Mouse (Mus musculus): ENCODE results near the gene Icam2.
"Not testable (repeated sequence)": the region's sequence is repeated elsewhere in the genome, so short reads cannot be mapped to it uniquely, and the experiment has no call there.

Gene Icam2

DNA sequence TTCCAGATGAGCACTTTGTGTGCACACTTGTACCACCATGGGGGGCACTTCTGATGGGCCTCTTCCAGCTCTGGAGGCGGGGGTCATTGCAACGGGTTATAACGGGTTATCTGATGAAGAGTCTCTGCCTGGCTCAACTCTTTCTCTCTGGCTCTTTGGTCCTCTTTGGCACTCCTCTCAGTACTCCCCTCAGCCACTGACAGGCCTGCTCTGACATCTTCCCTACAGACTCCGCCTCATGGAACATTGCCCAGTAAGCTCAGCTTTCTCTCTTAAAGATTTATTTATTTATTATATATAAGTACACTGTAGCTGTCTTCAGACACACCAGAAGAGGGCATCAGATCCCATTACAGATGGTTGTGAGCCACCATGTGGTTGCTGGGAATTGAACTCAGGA lies 48.6 kb downstream of the Icam2 start:
- DNase-seq: not testable (repeated sequence)

DNA sequence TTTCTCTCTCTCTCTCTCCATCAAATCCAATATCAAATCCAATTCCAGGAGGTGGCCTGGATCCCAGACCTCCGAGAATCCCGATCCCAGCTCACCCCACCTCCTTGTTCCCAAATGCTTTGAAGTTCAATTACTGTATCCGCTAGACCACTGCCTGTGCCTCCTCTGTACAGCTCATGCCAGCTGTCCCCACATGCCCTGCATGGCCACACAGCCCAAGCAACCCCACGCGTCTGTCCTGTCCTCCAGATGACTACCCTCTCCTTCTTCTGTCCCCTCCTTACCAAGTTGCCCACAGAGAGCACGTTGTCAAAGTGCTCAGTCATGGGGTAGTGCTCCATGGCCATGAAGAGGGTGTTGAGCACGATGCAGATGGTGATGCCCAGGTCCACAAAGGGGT lies 49.0 kb downstream of the Icam2 start:
- DNase-seq: no peak

DNA sequence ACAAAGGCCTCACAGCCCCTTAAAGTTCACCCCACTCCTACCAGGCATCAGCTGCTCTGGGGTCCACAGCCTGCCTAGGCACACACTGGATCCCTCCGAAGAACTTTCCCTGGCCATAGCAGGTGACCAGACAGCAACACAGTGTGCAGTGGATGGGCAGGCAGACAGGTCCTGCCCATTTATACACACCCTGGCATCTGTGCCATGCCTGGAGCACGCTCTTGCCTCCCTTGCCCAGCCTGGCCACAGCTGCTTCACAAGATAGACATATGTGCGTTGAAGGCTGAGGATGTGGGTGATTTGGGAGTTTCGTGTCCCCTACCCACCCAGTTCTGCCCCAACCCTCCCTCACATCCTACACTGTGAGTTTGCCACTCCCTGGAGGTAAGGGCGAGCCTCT lies 49.8 kb downstream of the Icam2 start:
- DNase-seq: no peak

DNA sequence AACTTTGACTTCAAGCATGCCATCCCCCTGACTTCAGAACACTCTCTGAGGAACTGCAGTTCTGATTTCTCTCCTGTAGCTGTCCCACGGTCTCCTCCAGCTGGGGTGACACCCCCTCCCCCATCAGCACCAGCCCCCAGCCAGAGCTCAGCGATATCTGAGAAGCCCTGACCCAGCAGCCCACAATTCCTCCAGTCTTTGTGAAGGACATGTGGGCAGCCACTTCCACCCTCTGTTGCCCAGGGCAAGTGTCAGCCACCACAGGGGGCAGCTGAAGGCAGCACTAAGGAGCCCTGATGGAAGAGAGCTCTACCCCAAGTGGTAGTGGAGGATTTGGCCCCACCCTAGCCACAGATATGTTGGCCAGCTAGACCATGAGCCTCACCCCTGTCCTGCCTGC lies 53.8 kb downstream of the Icam2 start:
- DNase-seq: no peak

DNA sequence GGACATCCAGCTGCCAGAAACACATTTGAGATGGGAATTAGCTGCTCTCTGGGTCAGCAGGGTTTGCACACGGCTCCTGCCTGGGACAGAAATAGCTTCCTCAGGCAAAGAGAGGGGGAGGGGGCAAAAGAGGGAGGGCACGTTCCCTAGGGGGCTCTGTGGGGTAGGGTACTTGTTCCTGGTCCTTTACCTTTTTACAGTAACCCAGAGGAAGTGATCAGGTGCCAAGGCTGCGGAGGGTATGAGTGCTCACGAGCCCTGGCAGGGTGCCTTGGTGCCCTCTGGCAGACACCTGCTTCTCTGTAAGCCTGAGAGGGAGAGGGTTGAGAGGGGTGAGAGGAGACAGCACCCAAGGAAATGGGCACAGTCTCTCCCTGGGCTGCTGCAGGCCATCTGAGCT lies 55.4 kb downstream of the Icam2 start:
- peak; percentile 93 for DNase-seq

DNA sequence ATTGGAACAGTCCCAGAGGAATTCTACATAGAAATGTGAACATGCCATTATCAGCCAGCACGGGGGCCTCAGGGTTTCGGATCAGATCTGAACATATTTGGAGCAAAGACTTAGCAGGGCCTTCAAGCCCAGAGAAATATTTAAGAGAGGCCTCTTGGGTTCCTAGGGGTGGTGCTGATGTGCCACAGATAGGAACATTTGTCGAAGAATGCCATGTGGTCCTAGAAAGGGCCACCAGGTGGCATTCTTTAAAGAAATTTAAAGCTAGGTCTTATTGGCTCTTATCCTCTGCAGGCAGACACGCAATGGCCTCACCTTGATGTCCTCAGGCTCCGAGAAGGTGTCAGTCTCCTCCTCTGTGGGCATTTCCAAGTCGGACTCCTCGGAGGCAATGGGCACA lies 58.2 kb downstream of the Icam2 start:
- DNase-seq: peak; percentile 86

DNA sequence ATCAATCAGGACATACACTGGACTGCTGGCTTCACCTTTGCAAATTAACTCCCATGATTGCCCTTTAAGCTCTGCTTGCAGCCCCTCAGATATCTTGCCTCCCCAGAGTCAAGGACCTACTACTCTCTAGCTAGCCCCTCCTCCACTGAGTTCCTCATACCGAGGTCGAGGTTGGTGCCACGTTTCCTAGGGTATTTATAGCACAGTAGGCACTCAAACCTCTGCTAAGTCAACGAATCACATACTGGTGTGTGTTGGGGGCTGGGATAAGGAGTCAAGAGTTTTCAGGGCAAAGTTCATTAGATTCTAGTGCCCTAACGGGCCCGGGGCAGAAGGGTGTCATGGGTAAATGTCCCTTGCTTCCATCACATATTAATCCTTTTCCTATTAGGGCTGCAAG lies 58.7 kb downstream of the Icam2 start:
- peak; percentile 95 for DNase-seq

DNA sequence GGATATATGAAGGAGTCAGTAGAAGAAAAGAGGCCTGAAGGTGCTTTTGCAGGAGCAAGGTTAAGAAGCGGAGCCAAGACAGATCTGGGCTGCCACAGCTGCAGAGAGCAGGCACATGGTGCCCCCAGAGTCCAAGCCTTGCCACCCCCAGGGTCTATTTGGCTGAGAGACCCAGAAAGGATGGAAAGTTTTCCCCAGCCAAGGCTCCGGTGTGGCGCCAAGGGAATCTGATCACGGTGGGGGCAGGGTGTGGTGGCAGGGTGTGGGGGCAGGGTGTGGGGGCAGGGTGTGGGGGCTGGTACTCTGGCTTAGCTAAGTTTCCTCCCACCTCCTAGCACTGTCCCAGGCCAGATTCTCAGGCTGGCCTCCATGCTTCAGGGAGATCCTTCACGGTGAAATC lies 59.4 kb downstream of the Icam2 start:
- no peak for DNase-seq
